Mouse (Mus musculus) cerebellum, adult 2 months (tissue): ENCODE measurements around the gene Eml4.

Experiments used
- CTCF ChIP-seq: fragments of 200-500 bp; IDR thresholded peaks from 2 replicates; pipeline ENCODE4 v1.5.1; 2011; ENCODE audit warnings: low read depth, mild to moderate bottlenecking, control low read depth, low read length, moderate library complexity, borderline replicate concordance; ENCODE audit not compliant: insufficient read depth
- POLR2A ChIP-seq: fragments of 200-500 bp; IDR thresholded peaks from 2 replicates; pipeline ENCODE4 v1.6.1; 2011; ENCODE audit warnings: low read length, control low read depth, borderline replicate concordance; ENCODE audit not compliant: insufficient read depth

- TF ChIP-seq POLR2A = no peak
- no peak for TF ChIP-seq CTCF
These were observed 42.3 kb upstream of the Eml4 start for GRCm38 (mm10) chr17:83308451-83308850.
